Mouse (Mus musculus) neural tube, embryonic 12.5 days (tissue): ENCODE data around the gene Strbp. TPM values are rescaled to one million over a fixed set of nuclear protein-coding genes. Genes with fewer than 3 reads are reported as not detected.
A peak's percentile ranks its signal among the peaks of the same experiment; 100 is the strongest.

Source experiments
- ATAC-seq: fragments of 200-750 bp; cut with Nextera tagmentation; 2 replicates; pipeline ENCODE4 v1.8.0; 2017; ENCODE audit warnings: low read depth, mild to moderate bottlenecking, moderate TSS enrichment, moderate library complexity; ENCODE audit not compliant: low FRiP score
- H3K27ac ChIP-seq: fragments of 300-500 bp; sonication (generic); 2 replicates; pipeline ENCODE4 v1.5.1; 2016
- H3K27me3 ChIP-seq: fragments of 300-500 bp; sonication (generic); replicated peaks from 2 replicates; pipeline ENCODE4 v1.6.1; 2016; ENCODE audit warnings: mild to moderate bottlenecking
- H3K36me3 ChIP-seq: fragments of 300-500 bp; sonication (generic); 2 replicates; pipeline ENCODE4 v1.6.1; 2016; ENCODE audit warnings: mild to moderate bottlenecking
- H3K4me1 ChIP-seq: fragments of 300-500 bp; sonication (generic); 2 replicates; pipeline ENCODE4 v1.6.1; 2016
- H3K4me2 ChIP-seq: fragments of 300-500 bp; sonication (generic); replicated peaks from 2 replicates; pipeline ENCODE4 v1.6.1; 2016; ENCODE audit warnings: mild to moderate bottlenecking
- H3K4me3 ChIP-seq: fragments of 300-500 bp; sonication (generic); 2 replicates; pipeline ENCODE4 v1.5.1; 2016
- H3K9ac ChIP-seq: fragments of 300-500 bp; sonication (generic); 2 replicates; pipeline ENCODE4 v1.6.1; 2016; ENCODE audit warnings: mild to moderate bottlenecking
- H3K9me3 ChIP-seq: fragments of 300-500 bp; sonication (generic); 2 replicates; pipeline ENCODE4 v1.6.1; 2016; ENCODE audit warnings: mild to moderate bottlenecking
- WGBS: fragments of 180-500 bp; shearing (Covaris S2); methylation state at CpG from one replicate; pipeline ENCODE4 v1.1.7; 2016; 5-methylcytosine and 5-hydroxymethylcytosine counted together
- polyA plus RNA-seq: library from polyadenylated mRNA; unstranded; fragments of >200 nt; fragmentation: Nextera tagmentation; extraction: Ambion mirVana; gene quantifications from 2 replicates; pipeline ENCODE4 v1.2.1, GENCODE M21; 2016

Strbp gene
- polyA plus RNA-seq, 1 experiment from 2014 or later, result 103 TPM

- no peak overlapping the region for H3K4me3 ChIP-seq
- 0 out of 2 replicates have a peak, but pooled peaks cover 10% of the 10 kb centered on the region for H3K4me1 ChIP-seq
- H3K9me3 ChIP-seq, result no peaks in the 10 kb centered on the region
- no peak overlapping the region for H3K4me2 ChIP-seq
- 90% methylated on average over 5 of the region's 5 CpGs for WGBS
- no peak for ATAC-seq
- H3K9ac ChIP-seq, result no peak overlapping the region
- H3K36me3 ChIP-seq, result no peaks in the 10 kb centered on the region
- H3K27ac ChIP-seq, result no peak overlapping the region
- H3K27me3 ChIP-seq, result no peaks in the 10 kb centered on the region
Observed at GRCm38 (mm10) chr2:37731241-37731801, 27.7 kb upstream of the Strbp start.

- WGBS, result 79% methylated on average over 4 of the region's 4 CpGs
- Histone ChIP-seq H3K27me3 (no peaks in the 10 kb centered on the region), H3K9ac (no peak overlapping the region), H3K9me3 (no peaks in the 10 kb centered on the region), H3K4me2 (no peak overlapping the region), H3K27ac (no peak overlapping the region), H3K4me1 (no peaks in the 10 kb centered on the region; the same call in 1 of the 2 replicates), H3K36me3 (no peaks in the 10 kb centered on the region), H3K4me3 (no peak overlapping the region)
- ATAC-seq, result no peak
Observed at GRCm38 (mm10) chr2:37724231-37724630, 20.6 kb upstream of the Strbp start.

- H3K27ac ChIP-seq, result no peak overlapping the region
- H3K36me3 ChIP-seq, result no peaks in the 10 kb centered on the region
- ATAC-seq, result no peak
- H3K4me2 ChIP-seq, result no peak overlapping the region
- no peaks in the 10 kb centered on the region for H3K27me3 ChIP-seq
- H3K9me3 ChIP-seq, result no peaks in the 10 kb centered on the region
- no peak overlapping the region for H3K4me3 ChIP-seq
- WGBS, result 78% methylated on average over 11 of the region's 11 CpGs
- H3K9ac ChIP-seq, result no peak overlapping the region
- no peaks in the 10 kb centered on the region; the same call in 1 of the 2 replicates for H3K4me1 ChIP-seq
Observed at GRCm38 (mm10) chr2:37723501-37724090, 19.9 kb upstream of the Strbp start.

- Histone ChIP-seq H3K9me3 (no peaks in the 10 kb centered on the region), H3K27ac (no peak overlapping the region), H3K4me2 (no peak overlapping the region), H3K4me3 (no peak overlapping the region), H3K36me3 (no peaks in the 10 kb centered on the region), H3K27me3 (no peaks in the 10 kb centered on the region), H3K9ac (no peak overlapping the region), H3K4me1 (no peaks in the 10 kb centered on the region; the same call in 1 of the 2 replicates)
- WGBS, result 84% methylated on average over 14 of the region's 14 CpGs
- no peak for ATAC-seq
Observed at GRCm38 (mm10) chr2:37722674-37723465, 19.2 kb upstream of the Strbp start.

GRCm38 (mm10) chr2:37716266-37716665 lies 12.6 kb upstream of the Strbp start:
- Histone ChIP-seq H3K4me1 (no peaks in the 10 kb centered on the region), H3K4me2 (no peak overlapping the region), H3K4me3 (no peak overlapping the region), H3K27ac (no peak overlapping the region), H3K9me3 (no peaks in the 10 kb centered on the region), H3K27me3 (no peaks in the 10 kb centered on the region), H3K36me3 (no peaks in the 10 kb centered on the region), H3K9ac (no peak overlapping the region)
- 83% methylated on average over 6 of the region's 6 CpGs for WGBS
- no peak for ATAC-seq

- Histone ChIP-seq H3K27ac (no peak overlapping the region), H3K27me3 (no peaks in the 10 kb centered on the region), H3K4me2 (no peak overlapping the region), H3K4me1 (no peaks in the 10 kb centered on the region), H3K9me3 (no peaks in the 10 kb centered on the region), H3K4me3 (no peak overlapping the region), H3K9ac (no peak overlapping the region), H3K36me3 (no peaks in the 10 kb centered on the region)
- 81% methylated on average over 3 of the region's 3 CpGs for WGBS
- ATAC-seq, result no peak
Observed at GRCm38 (mm10) chr2:37715364-37715763, 11.7 kb upstream of the Strbp start.

- no peak overlapping the region for H3K4me3 ChIP-seq
- no peak for ATAC-seq
- H3K4me2 ChIP-seq, result no peak overlapping the region
- WGBS, result 86% methylated on average over 3 of the region's 3 CpGs
- no peaks in the 10 kb centered on the region for H3K27me3 ChIP-seq
- H3K9me3 ChIP-seq, result no peaks in the 10 kb centered on the region
- no peak overlapping the region for H3K27ac ChIP-seq
- H3K36me3 ChIP-seq, result no peaks in the 10 kb centered on the region
- no peaks in the 10 kb centered on the region for H3K4me1 ChIP-seq
- H3K9ac ChIP-seq, result no peak overlapping the region
Observed at GRCm38 (mm10) chr2:37713100-37713499, 9.4 kb upstream of the Strbp start.

- Histone ChIP-seq H3K4me3 (no peak overlapping the region), H3K27me3 (no peaks in the 10 kb centered on the region), H3K9ac (no peak overlapping the region), H3K4me1 (no peaks in the 10 kb centered on the region), H3K36me3 (no peaks in the 10 kb centered on the region), H3K4me2 (no peak overlapping the region), H3K27ac (no peak overlapping the region), H3K9me3 (no peaks in the 10 kb centered on the region)
- 77% methylated on average over 3 of the region's 3 CpGs for WGBS
- no peak for ATAC-seq
Observed at GRCm38 (mm10) chr2:37708835-37709234, 5.2 kb upstream of the Strbp start.

- Histone ChIP-seq H3K9ac (no peak overlapping the region), H3K27me3 (no peaks in the 10 kb centered on the region), H3K4me3 (peak overlapping the region; percentile 95), H3K27ac (no peak overlapping the region), H3K4me1 (peaks cover 19% of the 10 kb centered on the region), H3K4me2 (peak overlapping the region; percentile 83), H3K36me3 (no peaks in the 10 kb centered on the region), H3K9me3 (no peaks in the 10 kb centered on the region)
- ATAC-seq, result no peak
- 18% methylated on average over 4 of the region's 4 CpGs for WGBS
Observed at GRCm38 (mm10) chr2:37704141-37704760, 592 bp upstream of the Strbp start.

- ATAC-seq, result peak; percentile 51
Observed at GRCm38 (mm10) chr2:37702301-37703172, 1.1 kb downstream of the Strbp start.

GRCm38 (mm10) chr2:37689064-37689615 lies 14.5 kb downstream of the Strbp start:
- Histone ChIP-seq H3K27ac (no peak overlapping the region), H3K36me3 (no peaks in the 10 kb centered on the region), H3K4me1 (no peaks in the 10 kb centered on the region), H3K9ac (no peak overlapping the region), H3K9me3 (no peaks in the 10 kb centered on the region), H3K4me3 (no peak overlapping the region), H3K27me3 (no peaks in the 10 kb centered on the region), H3K4me2 (no peak overlapping the region)
- 83% methylated on average over 3 of the region's 3 CpGs for WGBS
- no peak for ATAC-seq

More at GRCm38 (mm10) chr2:37702301-37703172, 1.1 kb downstream of the Strbp start:
- no peaks in the 10 kb centered on the region for H3K27me3 ChIP-seq
- peak overlapping the region; percentile 92 for H3K9ac ChIP-seq
- H3K4me1 ChIP-seq, result peaks cover 19% of the 10 kb centered on the region
- H3K36me3 ChIP-seq, result no peaks in the 10 kb centered on the region
- no peaks in the 10 kb centered on the region for H3K9me3 ChIP-seq
- peak overlapping the region; percentile 95 for H3K4me3 ChIP-seq
- peak overlapping the region; percentile 91 for H3K27ac ChIP-seq
- WGBS, result under 1% methylated on average over 69 of the region's 70 CpGs
- H3K4me2 ChIP-seq, result peak overlapping the region; percentile 83
